Mouse (Mus musculus) myocyte (in vitro differentiated cells): ENCODE measurements around the gene Tmem189. TPM values are rescaled to one million over a fixed set of nuclear protein-coding genes. Genes with fewer than 3 reads are reported as not detected.
"Not testable (repeated sequence)": the region's sequence is repeated elsewhere in the genome, so short reads cannot be mapped to it uniquely, and the experiment has no call there.

Experiments used
- H3K27me3 ChIP-seq: one replicate; pipeline ENCODE4 v1.6.1; 2011; ENCODE audit not compliant: control insufficient read depth, insufficient read depth, insufficient read length
- H3K36me3 ChIP-seq: one replicate; pipeline ENCODE4 v1.6.1; 2011; ENCODE audit not compliant: control insufficient read depth, insufficient read depth
- H3K4me2 ChIP-seq: one replicate; pipeline ENCODE4 v1.6.1; 2011; ENCODE audit warnings: low read depth, control low read depth
- H3K4me3 ChIP-seq: one replicate; pipeline ENCODE4 v1.5.1; 2011; ENCODE audit warnings: mild to moderate bottlenecking, control low read depth, moderate library complexity
- H3K79me2 ChIP-seq: one replicate; pipeline ENCODE4 v1.6.1; 2011; ENCODE audit not compliant: control insufficient read depth, insufficient read depth
- H3ac ChIP-seq: one replicate; pipeline ENCODE4 v1.6.1; 2011; ENCODE audit not compliant: control insufficient read depth, insufficient read length
- CEBPB ChIP-seq: IDR thresholded peaks from 2 replicates; pipeline ENCODE4 v1.6.1; 2011; ENCODE audit warnings: mild to moderate bottlenecking, moderate library complexity; ENCODE audit not compliant: poor library complexity, insufficient read depth, severe bottlenecking
- E2F4 ChIP-seq: IDR thresholded peaks from one replicate; pipeline ENCODE4 v1.6.1; 2011; ENCODE audit warnings: mild to moderate bottlenecking, control low read depth, moderate library complexity; ENCODE audit not compliant: insufficient read depth
- MAX ChIP-seq: IDR thresholded peaks from one replicate; pipeline ENCODE4 v1.6.1; 2011; ENCODE audit warnings: low read depth, mild to moderate bottlenecking, control low read depth
- MYOD1 ChIP-seq, 3 experiments: IDR thresholded peaks; one replicate each; pipeline ENCODE4 v1.6.1; 2011; ENCODE audit warnings: control low read depth in 2 of 3, low read depth in 2 of 3, mild to moderate bottlenecking in 2 of 3, moderate library complexity in 1 of 3; ENCODE audit not compliant: insufficient read length in 2 of 3, control insufficient read depth in 1 of 3
- MYOG ChIP-seq, 3 experiments: IDR thresholded peaks; one replicate each; pipeline ENCODE4 v1.6.1; 2011; ENCODE audit warnings: control low read depth in 2 of 3, low read depth in 2 of 3, mild to moderate bottlenecking in 2 of 3; ENCODE audit not compliant: insufficient read length in 2 of 3, control insufficient read depth in 1 of 3, insufficient read depth in 1 of 3
- POLR2A ChIP-seq: IDR thresholded peaks from one replicate; pipeline ENCODE4 v1.6.1; 2011; ENCODE audit warnings: low read depth, mild to moderate bottlenecking, control low read depth, moderate library complexity; ENCODE audit not compliant: insufficient read length
- POLR2AphosphoS2 ChIP-seq: IDR thresholded peaks from one replicate; pipeline ENCODE4 v1.6.1; 2011; ENCODE audit warnings: low read depth, control low read depth; ENCODE audit not compliant: insufficient read length
- REST ChIP-seq: IDR thresholded peaks from one replicate; pipeline ENCODE4 v1.6.1; 2011; ENCODE audit warnings: mild to moderate bottlenecking, control low read depth, moderate library complexity; ENCODE audit not compliant: insufficient read depth, insufficient read length
- SRF ChIP-seq: IDR thresholded peaks from one replicate; pipeline ENCODE4 v1.6.1; 2011; ENCODE audit warnings: low read depth; ENCODE audit not compliant: control insufficient read depth, insufficient read length
- TCF12 ChIP-seq: IDR thresholded peaks from one replicate; pipeline ENCODE4 v1.6.1; 2011; ENCODE audit warnings: mild to moderate bottlenecking, control low read depth; ENCODE audit not compliant: poor library complexity, insufficient read depth, severe bottlenecking
- TCF3 ChIP-seq: IDR thresholded peaks from one replicate; pipeline ENCODE4 v1.6.1; 2011; ENCODE audit warnings: low read depth, control low read depth; ENCODE audit not compliant: insufficient read length
- USF1 ChIP-seq: IDR thresholded peaks from one replicate; pipeline ENCODE4 v1.6.1; 2011; ENCODE audit warnings: low read depth, mild to moderate bottlenecking, control low read depth, moderate library complexity
- polyA plus RNA-seq: library from polyadenylated mRNA; unstranded; fragments of >200 nt; fragmentation: generic; extraction: Trizol; gene quantifications from one replicate; pipeline ENCODE4 v1.2.1, GENCODE M21; 2012; ENCODE audit warnings: missing spikeins

Gene Tmem189
- polyA plus RNA-seq, 1 experiment = 91.9 TPM

DNA sequence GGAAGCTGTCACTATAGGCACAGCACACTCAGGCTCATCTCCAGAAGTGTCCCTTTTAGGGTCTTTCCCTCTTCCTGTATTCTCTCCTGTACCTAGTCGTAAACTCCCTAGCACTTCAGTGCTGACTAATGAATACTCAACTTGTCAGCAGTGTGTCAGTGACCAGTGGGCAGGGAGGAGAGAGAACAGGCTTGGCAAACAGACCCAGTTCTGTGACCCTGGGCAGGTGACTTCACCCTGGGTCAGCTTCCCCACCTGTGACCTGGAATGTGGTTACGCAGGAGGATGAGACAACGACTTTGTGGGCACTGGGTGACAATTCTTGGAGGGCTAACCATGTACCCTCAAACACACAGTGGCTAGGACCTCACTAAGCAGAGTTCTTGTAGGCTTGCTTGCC is 72.6 kb downstream of the Tmem189 start:
- Histone ChIP-seq H3K79me2 (peaks cover 74% of the 10 kb centered on the region), H3K4me3 (no peak overlapping the region), H3ac (no peak overlapping the region), H3K4me2 (no peak overlapping the region), H3K36me3 (peaks cover 37% of the 10 kb centered on the region), H3K27me3 (no peaks in the 10 kb centered on the region)
- TF ChIP-seq CEBPB (no peak), MYOG (IDR thresholded peaks at IDR 0.05; ENCODE audit: control insufficient read depth in 1 of 3, insufficient read depth in 1 of 3, insufficient read length in 2 of 3, low read depth in 2 of 3) (no peak), POLR2AphosphoS2 (no peak), MYOD1 (IDR thresholded peaks at IDR 0.05; ENCODE audit: control insufficient read depth in 1 of 3, insufficient read length in 2 of 3, low read depth in 2 of 3) (no peak), POLR2A (no peak), MAX (no peak), USF1 (no peak), TCF3 (no peak), REST (no peak)

DNA sequence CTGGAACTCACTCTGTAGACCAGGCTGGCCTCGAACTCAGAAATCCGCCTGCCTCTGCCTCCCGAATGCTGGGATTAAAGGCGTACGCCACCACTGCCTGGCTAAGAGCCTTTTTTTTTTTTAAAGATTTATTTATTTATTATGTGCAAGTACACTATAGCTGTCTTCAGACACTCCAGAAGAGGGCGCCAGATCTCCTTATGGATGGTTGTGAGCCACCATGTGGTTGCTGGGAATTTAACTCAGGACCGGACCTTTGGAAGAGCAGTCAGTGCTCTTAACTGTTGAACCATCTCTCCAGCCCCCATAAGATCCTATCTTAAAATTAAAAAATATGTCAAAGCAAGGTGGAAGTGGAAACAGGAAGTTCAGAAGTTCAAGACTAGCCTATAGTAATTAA is 76.3 kb downstream of the Tmem189 start:
- peaks cover 45% of the 10 kb centered on the region for H3K79me2 ChIP-seq
- H3K27me3 ChIP-seq, H3K4me3 ChIP-seq, H3K4me2 ChIP-seq, H3ac ChIP-seq: not testable (repeated sequence)
- peaks cover 40% of the 10 kb centered on the region for H3K36me3 ChIP-seq

GRCm38 (mm10) chr2:167612122-167612521 is 77.5 kb downstream of the Tmem189 start:
- H3ac ChIP-seq = no peak overlapping the region
- no peak for TF ChIP-seq TCF12
- no peak for TF ChIP-seq E2F4
- TF ChIP-seq SRF = no peak
- TF ChIP-seq CEBPB = no peak
- TF ChIP-seq POLR2AphosphoS2 = no peak
- no peak for TF ChIP-seq MYOD1 (IDR thresholded peaks at IDR 0.05; ENCODE audit: control insufficient read depth in 1 of 3, insufficient read length in 2 of 3, low read depth in 2 of 3)
- TF ChIP-seq TCF3 = no peak
- TF ChIP-seq USF1 = no peak
- no peak for TF ChIP-seq MYOG (IDR thresholded peaks at IDR 0.05; ENCODE audit: control insufficient read depth in 1 of 3, insufficient read depth in 1 of 3, insufficient read length in 2 of 3, low read depth in 2 of 3)
- TF ChIP-seq REST = no peak
- no peak for TF ChIP-seq POLR2A
- TF ChIP-seq MAX = no peak
- no peak overlapping the region for H3K4me3 ChIP-seq
- peaks cover 40% of the 10 kb centered on the region for H3K79me2 ChIP-seq
- H3K36me3 ChIP-seq = peaks cover 41% of the 10 kb centered on the region
- H3K4me2 ChIP-seq = no peak overlapping the region
- no peaks in the 10 kb centered on the region for H3K27me3 ChIP-seq

DNA sequence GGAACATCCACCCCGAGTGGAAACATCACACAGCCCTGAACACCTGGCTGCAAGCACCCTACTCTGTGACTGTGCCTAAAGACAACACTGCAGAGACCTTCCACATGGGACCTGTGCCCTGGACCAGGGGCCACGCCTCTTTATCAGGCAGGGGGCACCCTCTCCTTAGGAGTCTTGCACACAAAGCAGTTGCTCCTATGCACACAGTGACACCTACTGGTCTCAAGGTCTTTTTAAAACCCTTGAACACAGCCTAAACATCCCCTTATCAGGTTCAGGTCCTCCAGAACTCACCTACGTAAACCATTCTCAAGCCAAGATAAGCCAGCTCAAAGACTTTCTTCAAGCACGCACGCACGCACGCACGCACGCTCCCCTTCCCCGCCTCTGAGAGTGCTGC is 78.3 kb downstream of the Tmem189 start:
- H3ac ChIP-seq = no peak overlapping the region
- peaks cover 38% of the 10 kb centered on the region for H3K36me3 ChIP-seq
- no peak overlapping the region for H3K4me2 ChIP-seq
- H3K27me3 ChIP-seq = no peaks in the 10 kb centered on the region
- TF ChIP-seq TCF12 = no peak
- no peak for TF ChIP-seq CEBPB
- TF ChIP-seq TCF3 = no peak
- TF ChIP-seq E2F4 = no peak
- no peak for TF ChIP-seq MAX
- no peak for TF ChIP-seq REST
- no peak for TF ChIP-seq MYOG (IDR thresholded peaks at IDR 0.05; ENCODE audit: control insufficient read depth in 1 of 3, insufficient read depth in 1 of 3, insufficient read length in 2 of 3, low read depth in 2 of 3)
- no peak overlapping the region for H3K4me3 ChIP-seq
- peaks cover 39% of the 10 kb centered on the region for H3K79me2 ChIP-seq

DNA sequence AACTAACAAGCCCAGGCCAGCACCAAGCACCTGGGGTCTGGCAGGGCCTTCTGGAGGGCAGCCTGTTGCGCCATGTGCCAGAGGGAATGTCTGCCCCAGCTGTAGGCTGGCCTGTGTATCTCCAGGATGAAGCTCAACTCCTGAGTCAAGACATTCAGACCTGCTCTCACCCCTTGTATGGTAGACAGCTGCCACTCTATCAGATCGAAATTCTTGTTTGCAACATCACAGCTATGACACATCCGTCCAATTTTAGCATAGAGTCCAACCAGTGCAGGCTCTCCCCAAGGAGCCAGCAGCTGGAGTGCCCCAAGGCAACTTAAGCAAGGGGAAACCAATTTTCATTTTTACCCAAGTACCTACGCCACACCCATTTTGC is 82.9 kb downstream of the Tmem189 start:
- no peak overlapping the region for H3K4me3 ChIP-seq
- H3K79me2 ChIP-seq = peaks cover 7% of the 10 kb centered on the region
- H3K36me3 ChIP-seq = peaks cover 9% of the 10 kb centered on the region
- peak overlapping the region; percentile 15 for H3K4me2 ChIP-seq
- TF ChIP-seq POLR2A (no peak), SRF (no peak), MAX (no peak), POLR2AphosphoS2 (peak; percentile 15), CEBPB (peak; percentile 72), MYOD1 (IDR thresholded peaks at IDR 0.05; ENCODE audit: control insufficient read depth in 1 of 3, insufficient read length in 2 of 3, low read depth in 2 of 3) (peak; percentile 66 to 82 (median 66)), USF1 (no peak), E2F4 (no peak), TCF3 (peak; percentile 80), TCF12 (peak; percentile 64), REST (no peak), MYOG (IDR thresholded peaks at IDR 0.05; ENCODE audit: control insufficient read depth in 1 of 3, insufficient read depth in 1 of 3, insufficient read length in 2 of 3, low read depth in 2 of 3) (peak in 2 of 3 experiments; percentile 82 to 83)
- no peaks in the 10 kb centered on the region for H3K27me3 ChIP-seq
- H3ac ChIP-seq = no peak overlapping the region
